Mouse (Mus musculus) brain, embryonic 14.5 days (tissue): ENCODE results near the gene Kctd18.

Source experiments
- CTCF ChIP-seq: fragments of 200-500 bp; IDR thresholded peaks from 2 replicates; pipeline ENCODE4 v1.5.1; 2012; ENCODE audit warnings: inconsistent platforms, mild to moderate bottlenecking, moderate library complexity, borderline replicate concordance; ENCODE audit not compliant: insufficient read depth, insufficient read length; ENCODE audit errors: extremely low read depth
- POLR2A ChIP-seq: fragments of 200-500 bp; IDR thresholded peaks from 2 replicates; pipeline ENCODE4 v1.6.1; 2012; ENCODE audit warnings: mild to moderate bottlenecking, inconsistent platforms, borderline replicate concordance; ENCODE audit not compliant: poor library complexity, insufficient read depth, insufficient read length, severe bottlenecking; ENCODE audit errors: extremely low read depth

GRCm38 (mm10) chr1:57953586-57954375 is 65.0 kb downstream of the Kctd18 start:
- no peak for TF ChIP-seq CTCF
- no peak for TF ChIP-seq POLR2A
